Mouse (Mus musculus) gonadal fat pad, adult 2 months (tissue): ENCODE data around the gene Umps. TPM values are rescaled to one million over a fixed set of nuclear protein-coding genes. Genes with fewer than 3 reads are reported as not detected.

Source experiments
- DNase-seq: peaks from one replicate; pipeline ENCODE4 v3.0.0-alpha.2; 2012; ENCODE audit warnings: low read depth
- polyA plus RNA-seq: library from polyadenylated mRNA; depleted of rRNA; stranded (reverse); fragments of >200 nt; gene quantifications from 2 replicates; pipeline ENCODE4 v1.2.3, GENCODE M21; 2012; rRNA removed

The Umps gene
- polyA plus RNA-seq, result 4.8 TPM in 2 replicates

DNA sequence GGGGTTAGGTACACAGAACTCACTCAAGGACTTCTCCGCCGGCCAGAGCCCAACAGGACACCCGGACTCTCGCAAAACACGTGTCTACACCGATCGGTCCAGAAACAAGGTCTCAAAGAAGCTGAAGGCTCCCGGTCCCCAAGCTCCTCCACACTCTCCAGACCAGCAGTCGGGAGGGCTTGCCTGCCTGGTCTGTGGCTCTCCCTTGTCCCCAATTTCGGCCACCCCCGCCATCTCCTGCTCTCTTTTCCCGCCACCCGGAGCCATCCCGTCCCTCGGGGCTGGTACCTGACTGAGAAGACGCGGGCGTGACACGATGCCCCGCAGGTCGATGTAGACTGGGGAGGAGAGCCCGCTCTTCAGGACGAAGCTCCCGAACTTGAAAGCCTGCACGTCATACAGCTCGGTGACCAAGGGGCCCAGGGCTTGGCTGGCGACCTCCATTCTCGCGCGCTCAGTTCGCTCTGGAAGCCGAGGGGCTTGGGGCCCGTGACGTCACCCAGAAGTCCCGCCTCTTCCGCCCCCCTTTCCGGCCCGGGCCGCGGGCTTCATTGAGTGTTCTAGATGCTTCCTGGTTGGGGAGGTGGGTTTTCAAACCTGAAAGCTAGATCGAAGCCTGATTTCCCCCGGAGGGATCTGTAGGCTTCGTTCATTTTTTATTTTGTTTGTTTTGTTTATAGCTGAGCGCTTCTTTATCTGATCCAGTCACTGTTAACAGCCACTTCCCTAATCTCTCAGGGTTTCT, at the start of gene Umps:
Gene Umps, minus strand, starts transcription at position 501 of the 745 bp plus-strand sequence.
- DNase-seq, result no peak

DNA sequence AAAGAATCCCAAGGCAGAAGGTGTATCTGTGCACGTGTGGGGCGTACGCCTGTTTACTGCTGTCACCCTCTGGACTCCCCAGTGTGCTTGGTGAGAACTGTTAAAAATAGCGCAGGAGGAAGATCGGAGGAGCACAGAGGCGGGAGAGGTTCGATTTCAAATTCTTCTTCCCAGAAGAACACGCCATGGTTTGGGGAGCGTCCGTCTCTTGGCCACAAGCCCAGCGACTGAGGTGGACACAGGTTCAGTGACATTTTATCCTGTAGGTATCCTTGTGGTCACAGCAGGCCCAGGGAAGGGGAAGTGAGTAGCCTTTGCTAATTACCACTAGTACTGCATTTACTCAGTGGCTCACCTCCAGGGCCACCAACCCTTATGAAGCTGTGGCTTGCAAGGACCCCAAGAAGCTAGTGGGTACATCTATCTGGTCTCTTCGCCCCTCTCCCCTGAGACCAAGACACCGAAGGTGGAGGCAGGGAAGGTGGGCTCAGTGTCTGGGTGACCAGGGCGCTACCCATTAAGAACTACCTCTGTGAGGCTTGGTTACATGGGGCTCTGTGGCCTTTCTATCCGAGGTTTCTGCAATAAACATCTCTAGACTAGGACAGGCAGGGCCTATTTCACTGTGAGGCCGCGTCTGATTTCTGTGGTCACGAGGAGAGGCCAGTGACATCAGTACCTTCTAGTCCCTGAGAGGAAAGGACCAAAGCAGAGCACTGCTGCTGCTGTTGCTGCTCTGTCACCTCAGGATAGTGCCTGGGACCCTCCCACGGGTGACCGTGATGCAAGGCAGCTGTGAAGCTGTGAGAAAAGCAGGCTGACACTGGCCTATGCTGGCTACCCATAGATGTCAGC, 45.4 kb upstream of the Umps start:
- no peak for DNase-seq

DNA sequence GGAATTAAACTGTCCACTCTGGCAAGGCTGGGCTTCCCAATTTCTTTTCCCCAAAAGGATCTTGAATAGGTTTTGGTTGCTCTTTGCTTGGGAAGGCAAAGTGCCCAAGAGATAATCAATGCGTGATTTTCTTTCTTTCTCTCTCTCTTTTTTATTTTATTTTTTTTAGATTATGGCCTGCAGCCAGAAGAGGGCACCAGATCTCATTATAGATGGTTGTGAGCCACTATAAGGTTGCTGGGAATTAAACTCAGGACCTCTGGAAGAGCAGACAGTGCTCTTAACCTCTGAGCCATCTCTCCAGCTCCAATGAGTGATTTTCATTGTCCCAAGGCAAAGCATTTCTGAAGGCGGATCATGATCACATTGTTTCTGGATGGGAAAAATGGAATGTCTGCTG, 42.7 kb upstream of the Umps start:
- no peak for DNase-seq

DNA sequence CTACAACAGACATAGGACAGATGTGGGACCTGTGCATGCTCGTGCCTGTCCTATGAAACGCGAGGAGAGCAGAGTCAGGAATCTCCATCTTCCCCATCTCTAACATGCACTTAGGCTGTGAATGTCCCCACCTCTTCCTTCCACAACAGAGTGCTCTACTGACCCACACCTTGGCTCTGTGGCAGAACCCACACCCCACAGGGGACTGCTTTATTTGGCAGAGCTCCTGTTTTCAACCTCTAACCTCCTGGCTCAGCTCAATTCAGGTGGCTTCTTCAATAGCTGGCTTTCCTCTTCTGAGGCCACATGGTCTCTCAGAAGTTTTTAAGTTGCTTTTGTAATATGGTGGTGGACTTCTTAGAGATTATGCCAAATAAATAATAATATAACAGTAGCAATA, 39.1 kb upstream of the Umps start:
- DNase-seq, result no peak

DNA sequence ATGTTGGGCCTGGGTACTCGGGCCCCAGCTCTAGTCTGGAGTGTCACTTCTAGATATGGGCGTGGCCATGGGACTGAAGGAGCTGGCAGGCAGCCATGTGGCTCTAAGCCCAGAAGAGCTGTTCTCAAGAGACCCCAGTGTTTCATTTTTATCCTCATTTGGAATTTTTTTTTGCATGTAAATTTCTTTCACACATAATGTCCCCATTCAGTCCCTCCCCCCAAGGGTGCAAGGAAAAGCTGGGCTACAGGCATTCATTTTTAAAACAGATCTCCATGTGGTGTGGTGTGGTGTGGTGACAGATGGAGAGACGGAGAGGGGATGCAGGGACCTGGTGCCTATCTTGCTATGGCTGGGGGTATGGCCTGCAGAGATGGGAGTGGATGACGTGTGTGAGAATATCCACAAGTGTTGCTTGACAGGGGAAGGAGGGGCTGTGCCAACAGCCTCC, 37.3 kb upstream of the Umps start:
- no peak for DNase-seq

DNA sequence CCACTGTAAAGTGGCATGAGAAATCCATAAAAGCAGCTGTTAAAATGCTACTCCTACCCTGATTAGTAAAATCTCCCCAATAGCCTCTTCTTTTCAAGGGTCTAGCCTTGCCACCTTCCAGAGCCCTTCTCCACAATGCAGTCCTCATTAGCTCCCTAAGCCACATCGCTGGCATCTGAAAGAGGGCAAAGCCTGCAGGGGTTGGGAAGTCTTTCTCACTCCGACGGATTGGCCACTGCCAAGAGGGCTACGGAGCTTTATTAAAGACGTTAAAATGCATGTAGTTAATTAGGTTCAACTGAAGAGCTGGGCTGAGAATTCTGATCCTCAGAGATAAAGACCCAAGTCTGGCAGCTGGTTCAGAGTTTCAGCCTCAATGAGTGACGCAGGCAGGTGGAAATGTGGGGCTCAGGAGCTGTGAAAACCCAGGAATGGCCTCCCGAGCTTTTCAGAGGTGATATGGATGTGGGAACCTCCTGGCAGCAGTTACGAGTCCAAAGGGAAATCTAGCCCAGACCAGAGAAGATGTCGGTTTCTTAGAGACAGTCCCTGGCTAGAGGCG, 36.8 kb upstream of the Umps start:
- no peak for DNase-seq

DNA sequence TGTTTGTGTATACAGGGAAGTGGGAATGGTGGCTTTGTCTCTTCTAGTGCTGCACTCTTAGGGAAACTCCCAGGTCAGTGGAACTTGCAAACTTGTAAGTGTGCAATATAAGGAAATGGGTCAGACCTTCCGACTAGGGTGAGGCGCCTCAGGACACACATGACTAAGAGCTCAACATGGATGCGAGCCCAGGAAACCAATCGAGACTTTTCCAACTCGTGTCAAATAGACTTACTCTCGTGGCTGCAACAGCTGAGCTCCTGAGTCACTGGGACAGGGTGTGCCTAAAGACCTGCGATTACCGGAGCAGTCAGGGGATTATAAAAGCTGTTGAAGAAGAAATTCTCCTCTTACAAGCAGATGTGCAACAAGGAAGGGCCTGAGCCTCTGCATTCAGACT, 33.9 kb upstream of the Umps start:
- DNase-seq, result peak; percentile 40

DNA sequence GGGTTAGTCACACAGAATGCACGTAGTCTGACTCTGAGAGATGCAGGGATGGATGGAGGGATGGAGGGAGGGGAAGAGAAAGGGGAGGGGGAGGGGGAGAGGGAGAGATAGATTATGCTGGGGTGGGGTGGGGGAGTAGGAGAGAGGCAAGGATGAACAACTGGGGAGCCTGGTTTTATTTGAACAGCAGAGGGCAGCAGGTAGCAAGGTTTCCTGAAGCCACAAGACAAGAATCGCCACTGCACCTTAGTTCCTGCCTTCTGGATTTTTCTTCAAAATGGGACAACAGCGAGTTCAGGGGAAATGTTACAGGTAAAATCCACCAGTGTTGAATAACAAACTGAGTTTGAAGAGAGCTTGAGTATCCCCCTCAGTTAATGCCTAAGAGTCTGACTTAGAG, 32.5 kb upstream of the Umps start:
- no peak for DNase-seq

DNA sequence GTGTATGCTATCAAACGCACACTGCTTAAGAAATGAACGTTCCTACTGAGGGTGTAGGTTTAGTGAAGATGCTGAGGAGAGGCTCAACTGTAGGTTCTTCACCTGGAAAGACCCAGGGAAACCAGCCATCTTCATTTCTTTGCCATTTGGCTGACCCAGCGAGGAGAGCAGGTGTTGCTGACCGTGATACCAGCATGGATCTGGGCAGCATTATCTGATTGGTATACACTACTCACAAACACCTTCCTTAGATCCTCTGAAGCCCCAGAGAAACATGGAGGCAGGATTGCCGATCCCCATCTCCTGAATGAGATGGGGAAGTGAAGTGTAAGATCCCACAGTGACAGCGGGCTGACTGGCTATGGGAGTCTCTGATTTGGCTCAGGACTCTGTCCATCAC, 31.2 kb upstream of the Umps start:
- DNase-seq, result no peak

DNA sequence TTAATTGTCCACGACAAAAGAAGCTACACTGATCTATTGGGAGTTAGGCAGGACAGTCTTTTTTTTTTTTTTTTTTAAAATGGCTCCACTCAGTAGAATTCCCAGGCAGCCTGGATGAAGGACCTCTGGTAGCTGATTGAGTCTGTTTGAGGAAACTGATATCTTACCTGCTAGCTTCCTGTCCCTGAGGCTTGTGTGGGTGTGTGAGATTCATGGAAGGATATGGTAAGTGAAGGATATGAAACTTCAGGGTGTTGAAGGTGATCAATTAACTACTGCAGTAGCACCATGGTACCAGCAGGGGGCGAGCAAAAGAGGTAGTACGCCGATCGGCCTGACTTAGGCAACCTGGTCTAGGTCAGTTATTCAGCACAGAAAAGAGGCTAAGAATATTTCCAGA, 29.2 kb upstream of the Umps start:
- DNase-seq, result no peak

DNA sequence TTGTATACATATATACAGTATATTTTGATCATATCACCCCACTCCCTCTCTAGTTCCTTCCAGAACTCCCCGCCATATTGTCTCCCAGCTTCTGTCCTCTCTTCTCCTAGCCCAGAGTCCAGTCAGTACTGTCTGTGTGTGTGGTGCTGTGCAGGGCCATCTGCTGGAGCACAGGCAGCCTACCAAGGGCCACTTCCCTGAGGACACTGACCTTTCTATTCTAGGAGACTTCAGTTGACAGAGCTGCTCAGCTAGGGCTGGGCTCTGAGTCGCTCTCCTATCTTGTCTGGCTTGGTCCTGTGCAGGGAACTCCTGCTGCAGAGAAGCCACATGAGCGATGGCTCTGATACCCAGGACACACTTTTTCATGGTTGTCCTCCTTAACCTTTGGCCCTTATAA, 28.7 kb upstream of the Umps start:
- DNase-seq, result no peak

DNA sequence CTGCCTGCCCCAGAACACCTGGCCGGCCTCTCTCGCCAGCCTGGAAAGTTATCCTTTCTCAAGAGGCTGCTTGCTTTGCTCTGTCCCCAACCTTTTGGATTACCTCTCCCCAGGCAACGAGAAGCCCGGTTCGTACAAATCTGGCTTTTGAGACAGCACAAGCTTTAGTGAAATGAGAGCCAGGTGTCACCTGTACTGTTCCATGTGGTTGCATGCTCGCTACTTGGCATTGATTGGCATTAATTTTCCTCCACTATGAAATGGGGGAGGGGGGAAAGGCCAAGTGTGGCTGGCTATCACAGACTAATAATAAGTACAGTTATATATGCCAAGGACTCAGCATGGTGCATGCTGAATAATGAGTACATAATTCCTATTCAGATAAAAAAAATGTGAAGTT, 27.5 kb upstream of the Umps start:
- no peak for DNase-seq

DNA sequence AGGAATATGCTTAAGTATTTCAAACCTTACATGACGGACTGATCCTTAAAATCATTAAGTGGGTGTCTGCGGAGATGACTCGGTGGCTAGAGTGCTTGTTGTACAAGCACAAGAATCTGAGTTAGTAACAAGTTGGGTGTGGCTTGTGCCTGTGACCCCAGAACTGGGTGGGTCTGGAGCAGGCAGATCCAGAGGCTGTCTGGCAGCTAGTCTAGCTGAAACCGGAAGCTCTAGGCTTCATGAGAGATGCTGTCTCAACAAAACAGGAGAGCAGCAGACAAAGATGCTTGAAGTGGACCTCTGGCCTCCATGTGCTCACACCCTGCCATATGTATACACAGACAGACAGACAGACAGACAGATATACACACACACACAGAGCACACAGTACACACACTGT, 23.9 kb upstream of the Umps start:
- no peak for DNase-seq

DNA sequence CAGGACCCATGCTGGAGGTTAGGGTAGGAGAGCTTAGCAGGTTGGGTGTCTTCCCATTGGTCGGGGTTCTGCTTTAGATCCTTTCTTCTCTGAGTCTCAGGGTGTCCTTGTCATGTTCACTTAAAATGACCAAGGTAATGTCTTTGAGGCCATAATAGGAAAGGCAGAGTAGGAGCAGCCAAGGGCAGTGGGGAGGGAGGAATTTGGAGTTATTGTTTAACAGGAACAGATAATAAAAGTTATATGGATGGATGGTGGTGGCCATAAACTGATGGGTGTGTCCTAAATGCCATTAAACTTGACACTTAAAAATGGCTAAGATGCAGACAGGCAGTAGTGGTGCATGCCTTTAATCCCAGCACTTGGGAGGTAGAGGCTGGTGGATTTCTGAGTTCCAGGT, 22.3 kb upstream of the Umps start:
- DNase-seq, result no peak

DNA sequence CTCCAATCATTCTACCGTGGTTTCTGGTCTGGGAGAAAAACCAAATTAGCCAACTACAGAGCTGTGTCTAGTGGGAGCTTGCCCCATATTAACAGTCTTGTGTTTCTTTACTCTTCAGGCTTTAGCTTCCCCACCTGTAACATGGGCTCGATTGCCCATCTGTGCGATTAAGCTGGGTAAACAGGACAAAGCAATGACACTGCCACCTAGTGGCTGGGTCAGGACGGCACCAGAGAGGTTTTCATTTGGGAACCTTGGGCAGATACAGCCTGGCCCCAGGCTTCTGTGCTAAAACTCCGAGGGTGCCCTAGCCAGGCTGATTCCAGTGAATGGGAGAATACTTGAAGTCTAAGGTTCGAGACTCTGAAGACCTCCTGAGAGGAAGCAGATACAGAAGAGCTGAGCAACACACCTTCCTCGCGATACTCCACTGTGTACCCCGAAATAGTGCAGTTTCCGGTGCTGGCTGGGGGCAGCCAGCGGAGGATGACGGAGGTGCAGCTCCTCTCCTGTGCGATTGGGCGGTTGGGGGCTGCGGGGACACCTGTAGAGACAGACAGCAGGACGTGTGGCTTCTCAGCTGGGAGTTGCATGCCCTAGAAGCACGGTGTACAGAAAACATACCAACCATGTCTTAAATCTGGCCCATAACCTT, 21.6 kb upstream of the Umps start:
- no peak for DNase-seq

DNA sequence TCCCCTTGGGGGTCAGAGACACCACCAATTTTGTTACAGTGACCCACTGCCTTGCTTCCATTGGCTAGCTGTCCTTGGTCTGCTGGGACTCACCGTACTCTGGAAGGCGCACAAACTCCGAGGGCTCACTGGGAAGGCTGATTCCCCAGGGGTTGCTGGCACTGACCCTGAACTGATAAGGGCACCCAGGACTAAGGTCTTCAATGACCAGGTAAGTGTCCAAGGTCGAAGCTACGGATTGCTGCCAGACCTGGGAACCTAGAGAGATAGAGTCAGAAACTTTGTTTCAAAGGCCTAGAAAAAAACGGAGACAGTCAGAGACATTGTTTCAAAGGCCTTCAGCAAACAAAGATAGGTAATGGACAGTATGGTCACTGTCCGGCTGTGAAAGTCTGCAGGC, 20.2 kb upstream of the Umps start:
- no peak for DNase-seq

DNA sequence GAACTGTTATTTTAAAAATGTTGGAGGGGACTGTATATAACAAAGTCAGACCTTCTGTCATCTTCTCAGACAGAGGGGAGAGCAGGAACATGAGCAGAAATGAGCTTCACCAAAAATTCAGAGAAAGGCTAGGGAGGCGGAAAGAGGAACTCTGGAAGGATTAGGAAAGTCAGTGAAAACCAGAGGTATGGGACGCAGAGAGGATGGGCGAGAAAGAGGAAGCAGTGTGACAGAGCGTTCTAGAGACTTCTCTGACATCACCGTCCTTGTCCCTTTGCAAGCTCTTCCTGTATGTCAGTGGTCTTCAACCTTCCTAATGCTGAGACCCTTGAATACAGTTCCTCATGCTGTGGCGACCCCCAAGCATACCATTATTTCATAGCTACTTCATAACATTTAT, 18.5 kb upstream of the Umps start:
- DNase-seq, result no peak

DNA sequence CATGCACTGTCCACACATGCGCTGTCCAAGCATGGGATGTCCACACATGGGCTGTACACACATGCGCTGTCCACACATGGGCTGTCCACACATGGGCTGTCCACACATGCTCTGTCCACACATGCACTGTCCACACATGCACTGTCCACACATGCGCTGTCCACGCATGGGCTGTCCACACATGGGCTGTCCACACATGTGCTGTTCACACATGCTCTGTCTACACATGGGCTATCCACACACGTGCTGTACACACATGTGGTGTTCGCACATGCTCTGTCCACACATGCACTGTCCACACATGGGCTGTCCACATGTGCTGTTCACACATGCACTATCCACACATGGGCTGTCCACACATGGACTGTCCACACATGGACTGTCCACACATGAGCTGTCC, 16.9 kb upstream of the Umps start:
- no peak for DNase-seq

DNA sequence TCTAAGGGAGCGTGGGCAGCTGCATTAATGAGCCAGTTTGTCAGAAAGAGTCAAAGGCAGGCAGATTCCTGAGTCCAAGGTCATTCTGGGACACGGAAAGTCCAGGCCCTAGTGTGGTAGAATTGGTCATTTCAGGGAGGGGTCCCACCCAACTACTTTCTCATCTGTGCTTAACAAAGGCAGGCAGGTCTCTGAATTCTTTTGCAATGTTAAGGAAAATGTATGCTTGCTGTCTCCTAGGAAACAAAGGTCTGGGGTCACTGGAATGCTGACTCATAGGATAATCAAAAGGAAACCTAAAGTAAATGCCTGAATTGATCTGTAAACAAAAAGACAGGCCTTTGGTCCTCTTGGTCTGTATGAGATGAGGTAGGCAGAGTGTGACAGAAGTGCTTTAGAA, 13.0 kb upstream of the Umps start:
- no peak for DNase-seq

DNA sequence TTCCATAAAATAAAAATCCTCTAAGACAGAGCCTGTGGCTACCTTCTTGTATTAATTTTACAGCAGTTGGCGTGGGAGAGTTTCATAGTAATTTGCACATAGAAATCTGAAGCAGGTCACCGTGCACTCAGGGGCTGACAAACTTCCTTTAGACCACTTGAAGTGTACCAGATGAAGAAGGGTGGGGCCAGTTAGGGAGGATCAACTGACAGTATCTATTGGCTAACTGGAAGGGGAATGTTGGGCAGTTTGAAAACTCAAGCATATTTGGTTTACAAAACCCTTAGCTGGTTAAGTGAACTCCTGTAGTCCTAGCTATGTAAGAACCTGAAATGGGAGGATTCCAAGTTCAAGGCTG, 424 bp upstream of the Umps start:
- no peak for DNase-seq

DNA sequence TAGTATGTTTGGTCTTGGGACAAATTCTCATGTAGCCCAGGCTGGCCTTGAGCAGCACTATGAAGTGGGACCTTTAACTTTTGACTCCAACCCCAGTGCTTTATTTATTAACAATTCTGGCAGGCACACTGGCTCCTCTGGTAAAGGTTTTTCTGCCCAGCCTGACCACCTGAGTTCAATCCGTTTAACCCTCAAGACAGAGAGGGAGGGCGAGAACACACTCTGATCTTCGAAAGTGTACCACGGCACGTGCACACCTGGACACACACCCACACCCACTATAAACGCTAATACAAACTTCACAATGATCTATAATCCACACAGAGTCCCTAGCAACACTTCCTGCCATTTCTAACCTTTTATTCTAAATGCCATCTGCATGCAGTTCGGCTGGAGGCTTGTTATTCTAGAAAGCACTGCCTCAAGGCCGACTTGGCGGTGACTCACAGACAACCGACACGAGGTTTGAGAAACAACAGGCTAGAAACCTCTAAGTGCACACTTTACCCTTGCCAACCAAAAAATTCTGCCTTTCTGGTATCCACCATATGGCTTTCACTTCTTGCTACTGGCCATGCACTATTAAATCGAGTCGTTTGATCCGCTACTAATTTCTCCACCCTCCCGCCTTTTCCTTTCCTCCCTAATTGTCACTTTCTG, 830 bp downstream of the Umps start:
- DNase-seq, result no peak

DNA sequence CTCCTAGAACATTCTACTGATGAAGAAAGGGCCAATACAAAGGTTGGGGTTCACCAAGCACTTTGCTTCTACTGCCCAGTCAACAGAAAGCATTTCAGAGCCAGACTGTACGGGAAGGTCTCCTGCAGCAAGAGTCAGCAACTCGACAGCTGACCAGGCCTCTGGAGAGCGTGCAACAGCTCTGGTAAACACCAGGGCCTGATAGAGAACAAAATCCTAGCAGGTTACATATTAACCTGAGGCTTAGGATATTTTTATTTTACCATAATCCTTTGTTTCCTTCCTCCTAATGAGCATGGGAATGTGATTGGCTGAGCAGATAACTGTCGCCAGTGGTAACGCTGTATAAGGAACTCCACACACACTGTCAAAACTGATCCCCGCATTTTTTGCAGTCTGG, 3.3 kb downstream of the Umps start:
- no peak for DNase-seq
